In the genomic region with DNA sequence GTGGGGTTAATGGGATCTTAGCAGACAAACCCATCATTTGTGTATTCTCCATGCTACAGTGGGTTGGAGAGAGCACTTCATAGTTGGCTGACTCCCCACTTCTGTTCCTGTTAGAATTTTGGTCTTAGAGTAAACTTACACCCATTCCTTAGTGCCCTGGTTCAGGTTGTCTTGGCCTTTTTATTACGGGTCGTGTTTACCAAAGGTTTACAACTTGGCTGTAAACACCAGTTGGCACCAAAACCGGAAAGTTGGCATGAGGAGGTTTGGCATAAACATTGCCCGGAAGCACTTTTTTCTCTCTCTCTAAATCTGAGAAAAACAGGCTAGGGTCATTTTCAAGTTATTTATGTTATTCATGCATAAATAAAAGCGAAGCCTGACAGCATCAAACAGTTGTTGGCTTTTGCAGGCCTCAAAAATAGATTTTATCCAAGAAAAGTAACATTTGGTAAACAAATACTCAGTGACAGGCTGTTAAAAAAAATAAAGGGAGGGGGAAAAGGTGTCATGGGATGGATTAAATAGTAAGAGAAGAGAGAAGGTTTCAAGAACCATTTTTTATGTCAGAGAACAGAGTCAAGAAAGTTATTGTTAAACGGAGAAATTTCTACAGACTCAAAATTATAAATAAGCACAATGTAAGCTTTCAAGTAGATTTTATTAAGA, we compare ENCODE assay signal across 11 mouse cellular contexts.
DNase-seq lines count a peak whose midpoint lies in the region; ATAC-seq and TF ChIP-seq lines count a peak whose summit lies in the region.
"Had no signal": no experiment of that assay in that cellular context is flagged by ENCODE, and none has a peak within 500 bp of the region (broad histone marks: within the 10 kb centered on the region; RNA-seq: fewer than 3 reads in every experiment).

No protein-coding gene starts in this region.

- peak; percentile 16 for DNase-seq in hindbrain, postnatal 0 days (ENCODE audit: low spot score)
- DNase-seq in hindbrain, embryonic 14.5 days (ENCODE audit: low spot score) = no peak
- DNase-seq in gastrocnemius, postnatal 25 days = peak; percentile 47
- peak; percentile 66 for DNase-seq in kidney, postnatal 0 days (ENCODE audit: low spot score)
- peak; percentile 72 for DNase-seq in lung, postnatal 36 days
- no peak for DNase-seq in cerebellum, adult 11-12 months
- no peak for DNase-seq in left cerebral cortex, postnatal 10 days (ENCODE audit: extremely low spot score in 1 of 2, low spot score in 2 of 2)
- DNase-seq: embryo, embryonic 11 days; left cerebral cortex, postnatal 4 days had no signal

- no peaks in the 10 kb centered on the region for H3K36me3 ChIP-seq in hindbrain, postnatal 0 days (ENCODE audit: insufficient read depth, low read length)
- no peaks in the 10 kb centered on the region for H3K36me3 ChIP-seq in hindbrain, embryonic 14.5 days (replicated peaks; ENCODE audit: control insufficient read depth, insufficient read depth)
- no peaks in the 10 kb centered on the region for H3K36me3 ChIP-seq in kidney, postnatal 0 days (ENCODE audit: insufficient read depth, low read length)

- H3K4me1 ChIP-seq in hindbrain, postnatal 0 days (ENCODE audit: insufficient read depth, low read length) = no peaks in the 10 kb centered on the region
- no peaks in the 10 kb centered on the region for H3K4me1 ChIP-seq in hindbrain, embryonic 14.5 days (replicated peaks; ENCODE audit: control insufficient read depth, insufficient read depth, low read length)
- no peaks in the 10 kb centered on the region for H3K4me1 ChIP-seq in kidney, postnatal 0 days (replicated peaks; ENCODE audit: insufficient read depth, low read length)

- 57% methylated on average over 6 of the region's 6 CpGs for WGBS in hindbrain, postnatal 0 days
- WGBS in hindbrain, embryonic 14.5 days = 82% methylated on average over 6 of the region's 6 CpGs
- WGBS in kidney, postnatal 0 days = 16% methylated on average over 6 of the region's 6 CpGs

- no peak overlapping the region for H3K27ac ChIP-seq in hindbrain, postnatal 0 days
- no peak overlapping the region for H3K27ac ChIP-seq in hindbrain, embryonic 14.5 days
- H3K27ac ChIP-seq in kidney, postnatal 0 days = no peak overlapping the region

- no peak overlapping the region for H3K4me2 ChIP-seq in hindbrain, postnatal 0 days (ENCODE audit: low read depth, low read length)
- no peak overlapping the region for H3K4me2 ChIP-seq in hindbrain, embryonic 14.5 days (replicated peaks)
- no peak overlapping the region for H3K4me2 ChIP-seq in kidney, postnatal 0 days (ENCODE audit: low read length)

- no peak overlapping the region for H3K4me3 ChIP-seq in hindbrain, postnatal 0 days (ENCODE audit: low read length)
- no peak overlapping the region for H3K4me3 ChIP-seq in hindbrain, embryonic 14.5 days (replicated peaks; ENCODE audit: low read length)
- H3K4me3 ChIP-seq in kidney, postnatal 0 days (replicated peaks; ENCODE audit: low read depth, low read length) = no peak overlapping the region

- no peak overlapping the region for H3K9ac ChIP-seq in hindbrain, postnatal 0 days (replicated peaks; ENCODE audit: low read length)
- H3K9ac ChIP-seq in hindbrain, embryonic 14.5 days = no peak overlapping the region
- no peak overlapping the region for H3K9ac ChIP-seq in kidney, postnatal 0 days (ENCODE audit: low read depth, low read length)

- intact Hi-C loops in left cerebral cortex, postnatal 10 days (cut with DNase I) = no loop called here

- ATAC-seq in hindbrain, postnatal 0 days = no peak
- no peak for ATAC-seq in hindbrain, embryonic 14.5 days (ENCODE audit: low FRiP score)
- ATAC-seq in kidney, postnatal 0 days (replicated peaks; ENCODE audit: low FRiP score, low read depth) = no peak
- ATAC-seq in megakaryocyte progenitor cell, adult 5-6 weeks (replicated peaks; ENCODE audit: poor library complexity) = no peak
- ATAC-seq: hindbrain, embryonic 16.5 days had no signal

- TF ChIP-seq CTCF in hindbrain, postnatal 0 days (IDR thresholded peaks at IDR 0.05; ENCODE audit: low read depth) = no peak
- TF ChIP-seq CTCF in kidney, postnatal 0 days (IDR thresholded peaks at IDR 0.05; ENCODE audit: low read depth) = no peak

- H3K9me3 ChIP-seq in hindbrain, postnatal 0 days (ENCODE audit: low read length) = no peaks in the 10 kb centered on the region
- H3K9me3 ChIP-seq in hindbrain, embryonic 14.5 days (ENCODE audit: control insufficient read depth, low read length) = no peaks in the 10 kb centered on the region
- no peaks in the 10 kb centered on the region for H3K9me3 ChIP-seq in kidney, postnatal 0 days (replicated peaks; ENCODE audit: low read length)

- no peaks in the 10 kb centered on the region for H3K27me3 ChIP-seq in hindbrain, postnatal 0 days (ENCODE audit: insufficient read depth, low read length)
- H3K27me3 ChIP-seq in hindbrain, embryonic 14.5 days (ENCODE audit: control insufficient read depth, insufficient read depth, low read length) = no peaks in the 10 kb centered on the region
- H3K27me3 ChIP-seq in kidney, postnatal 0 days (ENCODE audit: insufficient read depth, low read length) = no peaks in the 10 kb centered on the region

Comparison
In these comparisons a context has a peak if more than half of its experiments do, and no peak if none do; other contexts are left out.
1. DNase-seq: peak in hindbrain, postnatal 0 days (single experiment), gastrocnemius, postnatal 25 days (single experiment), kidney, postnatal 0 days (single experiment) and lung, postnatal 36 days (single experiment); none in hindbrain, embryonic 14.5 days (single experiment), cerebellum, adult 11-12 months (single experiment) and left cerebral cortex, postnatal 10 days (0 of 2).